Mouse (Mus musculus): Measurements from ENCODE around the gene Herc4.
"Not testable (repeated sequence)": the region's sequence is repeated elsewhere in the genome, so short reads cannot be mapped to it uniquely, and the experiment has no call there.

Herc4 gene

GRCm38 (mm10) chr10:63258696-63259095, 15.1 kb downstream of the Herc4 start:
- DNase-seq = no peak

DNA sequence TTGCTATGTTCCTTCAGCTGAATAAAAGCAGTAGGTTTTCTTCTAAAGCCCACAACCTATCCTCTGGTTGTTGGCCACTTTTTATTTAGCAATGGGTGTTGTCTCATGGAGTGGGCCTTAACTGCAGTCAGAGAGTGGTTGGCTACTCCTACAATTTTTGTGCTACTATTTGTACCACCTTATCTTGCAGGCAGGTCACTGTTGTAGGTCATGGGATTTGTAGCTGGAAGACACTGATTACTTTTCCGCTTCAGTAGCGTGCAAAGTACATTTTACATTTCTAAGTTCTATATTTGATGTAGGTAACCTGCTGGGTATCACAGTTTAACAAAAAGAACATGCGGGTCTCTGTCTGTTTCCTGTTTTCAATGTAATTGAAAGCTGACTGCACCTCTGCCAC, 15.7 kb downstream of the Herc4 start:
- no peak for DNase-seq

GRCm38 (mm10) chr10:63267941-63268340, 24.3 kb downstream of the Herc4 start:
- DNase-seq = no peak

GRCm38 (mm10) chr10:63272401-63272800, 28.8 kb downstream of the Herc4 start:
- DNase-seq = no peak

- DNase-seq = no peak
Observed at GRCm38 (mm10) chr10:63272868-63273267, 29.3 kb downstream of the Herc4 start.

- no peak for DNase-seq
Observed at GRCm38 (mm10) chr10:63277010-63277409, 33.4 kb downstream of the Herc4 start.

DNA sequence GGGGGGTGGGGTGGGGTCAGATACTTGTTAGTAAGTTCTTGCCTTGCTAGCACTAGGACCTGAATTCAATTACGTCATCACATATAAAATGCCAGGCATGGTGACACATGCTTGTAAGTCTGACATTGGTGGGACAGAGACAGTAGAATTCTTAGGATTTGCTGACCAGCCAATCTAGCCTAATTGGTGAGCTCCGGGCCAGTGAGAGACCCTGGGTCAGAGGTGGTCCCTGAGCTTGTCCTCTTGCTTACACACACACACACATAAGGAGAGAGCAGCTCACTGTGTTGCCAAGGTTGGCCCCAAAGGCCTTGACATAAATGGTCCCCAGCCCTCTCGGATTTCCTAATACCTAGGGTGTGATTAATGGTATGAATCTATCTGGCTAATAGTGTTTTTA, 36.2 kb downstream of the Herc4 start:
- no peak for DNase-seq

GRCm38 (mm10) chr10:63282417-63282816, 38.8 kb downstream of the Herc4 start:
- DNase-seq = no peak

DNA sequence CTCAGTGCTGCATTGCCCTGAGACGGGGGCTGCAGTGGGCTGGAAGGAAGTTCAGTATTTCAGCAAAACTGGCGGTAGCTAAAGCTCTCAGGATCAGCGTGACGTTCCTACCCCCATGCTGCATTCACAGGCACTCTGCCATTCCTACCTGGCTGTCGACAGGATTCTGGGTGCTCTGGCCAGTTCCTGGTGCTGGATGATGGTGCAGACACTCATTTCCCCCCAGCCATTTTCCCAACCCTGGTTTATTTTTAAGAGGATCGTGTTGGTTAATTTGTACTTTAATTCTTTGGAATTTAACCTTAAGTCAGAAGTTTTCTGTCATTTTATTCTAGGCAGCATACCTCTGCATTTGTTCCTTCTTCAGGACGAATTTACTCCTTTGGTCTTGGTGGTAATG, 39.2 kb downstream of the Herc4 start:
- DNase-seq = peak; percentile 21

- DNase-seq = no peak
Observed at GRCm38 (mm10) chr10:63302356-63302755, 58.7 kb downstream of the Herc4 start.

DNA sequence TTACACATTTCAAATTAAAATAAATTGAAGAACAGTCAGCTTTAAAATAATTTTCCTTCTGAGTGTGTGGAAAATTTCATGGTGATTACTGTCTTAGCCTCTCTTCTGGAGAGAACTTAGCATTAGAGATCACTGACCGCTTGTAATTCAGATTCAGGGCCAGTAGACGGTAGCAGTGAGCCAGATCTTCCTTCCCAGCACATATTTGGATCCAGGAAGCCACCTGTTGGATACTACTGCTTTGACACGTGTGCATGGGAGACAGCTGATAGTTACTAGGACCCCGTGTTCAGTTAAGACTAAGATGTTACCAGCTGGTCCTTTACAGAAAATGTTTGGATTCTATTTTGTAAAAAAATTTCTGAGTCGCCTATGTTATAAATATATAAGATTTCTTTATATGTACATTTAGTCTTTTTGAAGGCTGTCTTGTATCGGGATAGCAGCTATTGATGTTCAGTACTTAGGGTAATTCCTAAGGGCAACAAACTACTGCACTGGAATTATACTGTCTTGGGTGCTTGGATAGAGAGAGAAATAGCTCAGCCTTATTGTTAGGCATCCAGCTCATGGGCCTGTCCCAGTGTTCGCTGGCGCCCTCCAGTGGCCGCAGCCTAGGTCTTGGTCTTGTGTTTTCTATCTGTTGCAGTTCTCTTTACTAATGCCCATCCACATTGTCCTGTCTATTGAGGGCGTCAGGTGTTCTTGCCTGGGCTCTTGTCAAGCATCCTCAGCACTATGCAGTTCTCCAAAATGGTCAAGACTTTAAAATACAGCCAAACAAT, 65.2 kb downstream of the Herc4 start:
- DNase-seq = peak; percentile 88

DNA sequence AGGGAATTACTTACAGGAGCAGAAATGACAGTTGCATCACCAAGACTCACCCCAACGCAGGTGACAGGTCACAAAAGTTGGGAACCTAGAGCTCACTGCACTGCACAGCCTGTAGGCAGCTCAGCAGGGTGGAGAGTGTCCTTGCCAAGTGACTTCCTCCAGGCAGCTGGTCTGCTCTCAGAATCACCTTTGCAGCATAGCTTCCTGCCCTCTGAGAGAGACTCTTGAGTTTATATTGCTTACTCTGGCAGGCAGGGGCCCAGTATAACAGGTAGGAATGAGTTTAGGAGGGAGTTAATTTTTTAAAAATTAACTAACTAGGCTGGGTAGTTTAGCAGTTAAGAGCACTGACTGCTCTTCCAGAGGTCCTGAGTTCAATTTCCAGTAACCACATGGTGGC, 70.1 kb downstream of the Herc4 start:
- peak; percentile 22 for DNase-seq

DNA sequence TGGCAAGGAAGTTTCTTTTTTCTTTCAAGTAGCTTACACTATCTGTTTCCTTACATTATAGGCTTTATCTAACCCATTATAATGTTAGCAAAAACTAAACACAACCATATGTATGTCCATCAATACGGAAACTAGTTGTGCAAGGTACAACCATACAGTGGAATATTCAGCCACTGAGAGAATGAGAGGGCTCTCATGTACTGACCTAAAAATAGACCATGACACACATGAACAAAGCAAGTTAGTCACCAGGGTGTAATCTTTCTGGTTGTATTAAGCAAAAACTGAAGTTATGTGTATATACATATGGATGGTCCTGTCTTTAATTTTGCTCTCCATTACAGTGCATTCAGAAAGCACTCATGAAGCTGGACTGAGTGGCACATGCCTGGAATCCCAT, 83.5 kb downstream of the Herc4 start:
- no peak for DNase-seq

GRCm38 (mm10) chr10:63336901-63337300, 93.3 kb downstream of the Herc4 start:
- DNase-seq = peak; percentile 39

GRCm38 (mm10) chr10:63337326-63337725, 93.7 kb downstream of the Herc4 start:
- no peak for DNase-seq

DNA sequence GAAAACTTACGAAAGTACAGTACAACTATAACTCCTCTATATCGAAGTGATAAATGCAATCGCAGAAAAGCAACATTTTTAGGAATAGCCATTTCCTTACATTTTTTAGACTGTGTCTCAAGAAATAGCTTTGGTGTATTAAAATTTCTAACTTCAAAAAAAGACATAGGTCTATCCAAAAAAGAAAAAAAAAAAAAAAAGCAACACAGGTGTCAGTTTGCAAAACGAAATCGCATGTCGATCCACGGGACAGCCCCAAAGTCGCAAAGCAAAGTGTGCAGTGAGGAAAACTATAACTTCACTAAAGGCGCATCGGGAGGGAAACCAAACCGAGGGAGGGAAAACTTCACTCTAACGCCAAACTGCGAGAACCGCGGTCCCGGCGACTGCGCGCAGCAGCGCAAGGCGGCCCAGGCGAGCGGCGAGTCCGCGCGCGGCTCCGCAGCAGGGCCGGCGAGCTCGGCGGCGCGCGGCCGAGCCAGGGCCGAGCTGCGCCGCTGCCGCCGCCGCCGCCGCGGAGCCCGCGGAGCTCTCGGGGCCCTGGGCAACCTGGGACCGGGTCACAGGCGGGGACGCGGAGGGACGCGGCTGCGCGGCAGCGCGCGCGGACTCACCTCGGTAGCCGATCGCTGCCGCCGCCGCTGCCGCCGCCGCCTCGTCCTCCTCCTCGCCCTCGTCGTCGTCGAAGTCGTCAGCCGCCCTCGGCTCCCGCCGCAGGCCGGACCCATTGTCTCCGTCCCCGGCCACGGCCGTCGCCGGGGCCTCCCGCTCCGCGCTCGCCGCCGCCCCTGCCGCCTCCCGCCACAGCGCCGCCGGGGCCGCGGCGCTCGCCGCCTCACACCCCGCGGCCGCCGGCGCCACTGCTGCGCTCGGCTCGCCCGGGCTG, 94.6 kb downstream of the Herc4 start:
- peak; percentile 58 for DNase-seq

DNA sequence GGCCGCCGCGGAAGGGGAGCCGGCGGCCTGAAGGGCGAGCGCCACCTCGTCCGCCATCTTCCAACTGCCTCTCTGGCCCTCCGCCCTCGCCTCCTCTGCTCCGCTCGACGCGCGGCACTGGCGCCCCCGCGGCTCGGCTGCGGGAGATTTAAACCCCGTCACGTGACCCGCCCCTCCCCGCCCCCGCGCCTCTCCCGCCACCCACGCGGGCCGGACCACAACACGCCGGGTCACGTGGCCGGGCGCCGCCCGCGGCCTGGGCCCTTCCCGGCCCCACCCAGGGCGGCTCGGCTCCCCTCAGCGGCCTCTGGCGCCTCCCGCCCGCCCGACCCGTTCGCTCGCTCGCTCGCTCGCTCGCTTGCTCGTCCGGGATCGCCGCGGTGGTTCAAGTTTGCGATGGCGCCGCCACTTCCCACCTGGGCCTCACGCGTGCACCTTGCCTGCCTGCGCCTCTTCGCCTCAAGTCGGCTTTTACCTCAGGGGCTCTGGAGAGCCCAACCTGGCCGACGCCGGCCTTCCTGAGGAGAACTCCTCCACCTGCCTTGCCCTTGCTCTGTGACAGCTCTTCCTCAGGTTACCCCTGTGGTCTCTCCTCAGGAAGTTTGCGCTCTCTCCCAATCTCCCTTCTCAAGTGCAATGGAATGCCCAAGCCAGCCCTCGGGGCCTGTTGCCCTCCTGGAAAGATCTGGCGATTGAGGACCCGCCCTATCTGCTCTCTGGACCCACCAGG, 95.5 kb downstream of the Herc4 start:
- DNase-seq = peak; percentile 94

DNA sequence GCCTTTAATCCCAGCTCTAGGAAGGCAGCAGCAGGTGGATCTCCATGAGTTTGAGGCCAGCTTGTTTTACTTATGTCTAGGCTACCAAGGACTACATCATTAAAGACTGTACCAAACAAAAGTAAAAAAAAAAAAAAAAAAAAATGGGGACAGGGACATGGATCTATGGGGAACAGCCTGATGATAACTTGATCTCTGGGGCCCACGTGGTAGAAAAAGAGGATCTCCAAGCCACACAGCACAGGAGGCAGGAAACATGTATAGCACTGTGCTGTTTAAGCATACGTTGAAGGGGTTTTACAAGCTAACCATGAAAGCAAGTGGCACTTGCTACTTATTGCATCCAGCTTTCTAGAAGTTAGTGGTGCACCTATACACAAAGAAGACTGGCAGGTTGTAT, 97.7 kb downstream of the Herc4 start:
- no peak for DNase-seq

DNA sequence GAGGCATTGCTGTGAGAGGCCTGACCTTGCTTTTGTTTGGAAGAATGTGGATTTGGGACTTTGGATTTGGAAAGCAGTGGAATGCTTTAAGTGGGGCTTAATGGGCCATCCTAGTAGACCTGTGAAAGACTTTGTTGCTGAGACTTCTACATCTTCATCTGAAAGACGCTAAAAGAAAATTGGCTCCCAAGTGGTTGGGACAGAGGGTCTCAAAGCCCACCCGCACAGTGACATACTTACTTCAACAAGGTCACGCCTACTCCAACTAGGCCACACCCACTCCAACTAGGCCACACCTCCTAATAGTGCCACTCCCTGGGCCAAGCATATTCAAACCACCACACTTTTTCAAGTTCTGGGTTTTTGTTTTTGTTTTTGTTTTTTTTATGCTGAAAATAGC, 101.1 kb downstream of the Herc4 start:
- no peak for DNase-seq

DNA sequence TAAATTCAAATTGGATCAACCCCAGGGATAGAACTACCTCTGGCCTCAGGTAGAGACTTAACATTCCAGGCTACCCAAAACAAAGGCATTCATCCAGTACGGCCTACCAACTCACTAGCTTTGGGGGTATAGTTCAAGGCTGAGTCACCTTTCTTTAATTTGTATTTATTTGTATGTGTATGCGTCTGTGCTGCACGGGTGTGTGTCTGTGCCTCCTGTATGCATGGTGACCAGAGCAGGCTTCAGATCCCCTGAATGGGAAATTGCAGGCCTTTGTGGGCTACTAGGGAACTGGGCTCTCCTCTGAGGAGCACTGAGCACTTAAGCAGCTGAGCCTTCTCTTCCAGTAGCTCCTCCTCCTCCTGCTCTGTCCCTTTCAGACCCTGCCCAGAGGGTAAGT, 104.7 kb downstream of the Herc4 start:
- DNase-seq = no peak

DNA sequence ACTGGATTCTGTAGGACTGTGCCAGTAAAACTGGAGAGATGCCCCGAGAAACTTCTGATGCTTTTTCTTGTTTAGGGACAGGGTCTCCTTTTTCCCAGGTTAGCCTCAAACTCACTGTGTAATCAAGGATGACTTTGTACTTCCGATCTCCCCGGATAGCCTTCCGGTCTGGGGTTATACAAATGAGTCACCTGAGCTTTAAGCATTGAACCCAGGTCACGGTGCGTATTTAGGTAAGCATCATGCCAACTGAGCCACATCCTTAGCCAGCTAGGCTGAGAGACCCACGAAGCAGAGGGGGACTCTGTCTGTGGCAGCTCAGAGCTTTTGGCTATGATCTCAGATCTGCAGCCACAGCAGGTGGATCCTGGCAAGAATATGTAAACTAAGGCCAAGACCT, 107.1 kb downstream of the Herc4 start:
- DNase-seq = no peak

DNA sequence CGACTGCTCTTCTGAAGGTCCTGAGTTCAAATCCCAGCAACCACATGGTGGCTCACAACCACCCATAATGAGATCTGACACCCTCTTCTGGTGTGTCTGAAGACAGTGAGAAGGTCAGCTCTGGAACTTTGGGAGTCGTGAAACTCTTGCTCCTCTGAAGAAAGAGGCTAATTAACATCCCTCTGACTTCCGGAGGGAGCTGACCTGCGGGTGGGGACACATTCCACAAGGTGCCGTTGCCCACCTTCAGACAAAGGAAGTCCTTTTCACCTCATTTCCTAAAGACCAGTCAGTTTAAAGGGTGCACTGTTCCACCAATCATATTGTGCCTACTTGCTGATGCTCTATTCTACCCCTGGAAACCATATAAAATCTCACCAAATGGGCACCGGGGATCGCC, 107.5 kb downstream of the Herc4 start:
- DNase-seq = not testable (repeated sequence)

- no peak for DNase-seq
Observed at GRCm38 (mm10) chr10:63352111-63352510, 108.5 kb downstream of the Herc4 start.

Data from kidney, adult 18-20 months (tissue).